Mouse (Mus musculus): ENCODE results near the gene Ifnb1. TPM values are rescaled to one million over a fixed set of nuclear protein-coding genes. Genes with fewer than 3 reads are reported as not detected.
A peak's percentile ranks its signal among the peaks of the same experiment; 100 is the strongest.
"Not testable (repeated sequence)": the region's sequence is repeated elsewhere in the genome, so short reads cannot be mapped to it uniquely, and the experiment has no call there.

The Ifnb1 gene
- not detected in 2 replicates for polyA plus RNA-seq (2014; fragmentation: Nextera tagmentation; extraction: Ambion mirVana)

DNA sequence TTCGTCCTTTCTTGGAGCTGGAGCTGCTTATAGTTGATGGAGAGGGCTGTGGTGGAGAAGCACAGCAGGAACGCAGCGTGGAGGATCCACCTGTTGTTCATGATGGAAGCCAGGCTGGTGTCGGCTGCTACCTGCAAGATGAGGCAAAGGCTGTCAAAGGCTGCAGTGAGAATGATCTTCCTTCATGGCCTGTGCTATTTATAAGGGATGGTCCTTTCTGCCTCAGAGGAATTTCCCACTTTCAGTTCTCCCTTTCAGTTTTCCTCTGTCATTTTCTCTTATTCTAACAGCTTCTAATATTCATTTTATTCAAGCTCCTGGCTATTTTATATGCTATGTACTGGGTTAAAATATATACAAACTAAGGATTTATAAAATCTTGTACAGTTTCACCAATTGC lies at the start of gene Ifnb1:
Ifnb1 (minus strand) TSS at position 101 of the 400 bp plus-strand sequence.
- Histone ChIP-seq H3K9ac (replicated peaks; ENCODE audit: low read length) (no peak within 1 kb of the TSS), H3K4me3 (replicated peaks; ENCODE audit: low read depth, low read length) (no peak within 1 kb of the TSS), H3K4me1 (ENCODE audit: control insufficient read depth, insufficient read depth, low read length) (no peaks in the 10 kb centered on the region), H3K4me2 (ENCODE audit: low read length) (no peak within 1 kb of the TSS), H3K27ac (replicated peaks; ENCODE audit: low read depth, low read length) (no peak within 1 kb of the TSS), H3K9me3 (ENCODE audit: control insufficient read depth, low read length) (no peaks in the 10 kb centered on the region), H3K36me3 (ENCODE audit: control insufficient read depth, insufficient read depth, low read length) (no peaks in the 10 kb centered on the region), H3K27me3 (ENCODE audit: control insufficient read depth, insufficient read depth, low read length) (no peaks in the 10 kb centered on the region)
- ATAC-seq (ENCODE audit: low FRiP score, low TSS enrichment), result no peak
- 93% methylated on average over 4 of the region's 4 CpGs for WGBS
- DNase-seq, result no peak

DNA sequence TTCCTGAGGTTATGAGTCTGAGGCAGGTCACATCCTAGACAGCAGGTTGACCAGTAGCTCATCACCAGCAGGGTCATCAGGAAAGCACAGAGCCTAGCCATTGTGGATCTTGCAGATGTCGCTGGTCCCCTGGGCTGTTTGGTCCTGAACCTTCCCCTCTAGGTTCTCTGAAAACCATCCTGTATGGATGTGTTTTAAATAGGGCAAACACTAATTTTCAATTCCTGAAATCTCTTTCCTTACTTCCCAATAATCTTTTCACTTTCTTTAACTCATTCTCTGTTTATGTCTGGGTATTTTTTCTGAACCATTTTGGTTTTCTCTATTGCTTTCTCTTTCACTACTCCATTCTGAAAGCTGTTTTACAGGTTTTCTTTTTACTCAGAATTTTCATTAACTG lies 49.1 kb upstream of the Ifnb1 start, which contains the start of gene Ifna14:
Ifna14 (minus strand) TSS at position 101 of the 400 bp plus-strand sequence.
- no peak within 1 kb of the TSS for H3K4me2 ChIP-seq (ENCODE audit: low read length)

DNA sequence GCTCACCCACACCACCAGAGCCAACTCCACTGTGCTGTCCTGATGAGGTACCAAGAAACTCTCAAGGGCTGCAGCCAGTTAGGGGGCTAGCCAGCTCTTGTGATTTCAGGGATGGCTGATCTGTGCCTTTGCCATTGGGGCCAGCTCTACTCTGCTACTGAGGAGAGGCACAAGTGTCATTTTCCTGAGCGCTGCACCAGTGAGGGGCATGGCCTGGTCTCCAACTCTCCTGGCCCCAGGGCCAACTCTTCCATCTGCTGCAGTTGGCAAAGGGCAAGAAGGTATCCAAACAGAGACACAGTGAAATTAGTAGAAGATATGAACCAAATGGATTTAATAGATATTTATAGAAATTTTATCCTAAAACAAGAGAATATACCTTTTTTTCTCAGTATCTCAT lies 39.2 kb upstream of the Ifnb1 start:
- 100% methylated on average over 1 of the region's 1 CpGs for WGBS
- ATAC-seq (ENCODE audit: low FRiP score, low TSS enrichment) (no peak), DNase-seq (no peak)
- Histone ChIP-seq H3K4me3 (replicated peaks; ENCODE audit: low read depth, low read length) (no peak overlapping the region), H3K27ac (replicated peaks; ENCODE audit: low read depth, low read length) (no peak overlapping the region), H3K27me3 (ENCODE audit: control insufficient read depth, insufficient read depth, low read length) (no peaks in the 10 kb centered on the region), H3K4me1 (ENCODE audit: control insufficient read depth, insufficient read depth, low read length) (no peaks in the 10 kb centered on the region), H3K36me3 (ENCODE audit: control insufficient read depth, insufficient read depth, low read length) (no peaks in the 10 kb centered on the region), H3K9ac (replicated peaks; ENCODE audit: low read length) (no peak overlapping the region), H3K4me2 (ENCODE audit: low read length) (no peak overlapping the region), H3K9me3 (ENCODE audit: control insufficient read depth, low read length) (no peaks in the 10 kb centered on the region)

More for the DNA sequence above, 49.1 kb upstream of the Ifnb1 start, which contains the start of gene Ifna14:
- H3K4me1 ChIP-seq (ENCODE audit: control insufficient read depth, insufficient read depth, low read length), result no peaks in the 10 kb centered on the region
- H3K36me3 ChIP-seq (ENCODE audit: control insufficient read depth, insufficient read depth, low read length), result no peaks in the 10 kb centered on the region
- no peak within 1 kb of the TSS for H3K4me3 ChIP-seq (replicated peaks; ENCODE audit: low read depth, low read length)
- ATAC-seq (ENCODE audit: low FRiP score, low TSS enrichment) (no peak), DNase-seq (no peak)
- no peaks in the 10 kb centered on the region for H3K27me3 ChIP-seq (ENCODE audit: control insufficient read depth, insufficient read depth, low read length)
- 100% methylated on average over 1 of the region's 1 CpGs for WGBS
- H3K27ac ChIP-seq (replicated peaks; ENCODE audit: low read depth, low read length), result no peak within 1 kb of the TSS
- no peaks in the 10 kb centered on the region for H3K9me3 ChIP-seq (ENCODE audit: control insufficient read depth, low read length)
- H3K9ac ChIP-seq (replicated peaks; ENCODE audit: low read length), result no peak within 1 kb of the TSS

DNA sequence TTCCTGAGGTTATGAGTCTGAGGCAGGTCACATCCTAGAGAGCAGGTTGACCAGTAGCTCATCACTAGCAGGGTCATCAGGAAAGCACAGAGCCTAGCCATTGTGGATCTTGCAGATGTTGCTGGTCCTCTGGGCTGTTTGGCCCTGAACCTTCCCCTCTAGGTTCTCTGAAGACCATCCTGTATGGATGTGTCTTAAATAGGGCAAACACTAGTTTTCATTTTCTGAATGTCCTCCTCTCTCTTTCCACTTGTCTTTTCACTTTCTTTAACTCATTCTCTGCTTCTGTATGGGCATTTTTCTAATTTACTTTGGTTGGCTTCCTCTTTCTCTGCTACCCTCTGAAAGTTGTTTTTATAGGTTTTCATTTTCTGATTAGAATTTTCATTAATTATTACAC lies 35.6 kb upstream of the Ifnb1 start, which contains the start of gene Ifna15:
Ifna15 (minus strand) TSS at position 101 of the 400 bp plus-strand sequence.
- not testable (repeated sequence) for DNase-seq; H3K27ac ChIP-seq (replicated peaks; ENCODE audit: low read depth, low read length); ATAC-seq (ENCODE audit: low FRiP score, low TSS enrichment); H3K4me3 ChIP-seq (replicated peaks; ENCODE audit: low read depth, low read length); H3K36me3 ChIP-seq (ENCODE audit: control insufficient read depth, insufficient read depth, low read length); H3K9me3 ChIP-seq (ENCODE audit: control insufficient read depth, low read length); H3K4me1 ChIP-seq (ENCODE audit: control insufficient read depth, insufficient read depth, low read length); H3K27me3 ChIP-seq (ENCODE audit: control insufficient read depth, insufficient read depth, low read length); H3K4me2 ChIP-seq (ENCODE audit: low read length); H3K9ac ChIP-seq (replicated peaks; ENCODE audit: low read length)

DNA sequence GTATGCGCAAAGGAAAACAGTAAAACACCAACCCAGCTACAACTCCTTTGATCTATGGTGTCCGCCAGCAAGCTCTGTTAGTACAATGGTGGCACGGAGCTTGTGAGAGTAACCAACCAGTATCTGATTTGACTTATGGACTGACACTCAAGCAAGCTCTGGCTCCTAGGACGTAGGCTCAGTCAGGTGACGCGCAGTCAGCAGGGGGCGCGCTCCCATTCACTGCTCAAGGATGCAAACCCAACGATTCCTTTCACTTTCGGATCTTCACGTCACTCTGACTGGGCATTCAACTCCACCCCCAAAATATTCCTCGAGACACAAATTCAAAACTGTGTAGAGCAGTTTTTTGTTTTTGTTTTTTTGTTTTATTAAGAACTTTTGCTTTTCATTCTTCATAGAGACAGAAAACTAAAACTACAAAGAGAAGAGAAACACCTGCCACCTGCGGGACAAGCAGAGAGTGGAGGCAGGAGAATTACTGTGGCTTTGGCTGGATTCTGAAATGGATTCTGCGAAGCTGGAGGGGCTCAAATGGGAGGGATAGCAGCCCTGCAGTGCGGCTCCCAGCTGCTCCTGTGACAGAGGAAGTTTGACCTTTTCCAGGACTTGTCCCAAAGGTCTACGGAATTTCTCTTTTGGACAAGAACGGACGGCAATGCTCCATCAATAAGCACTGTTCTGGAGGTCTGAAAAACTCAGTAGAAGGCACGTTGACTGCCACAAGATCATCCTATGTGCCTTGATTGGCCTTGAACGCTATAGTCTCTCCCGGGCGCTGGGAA lies 27.8 kb upstream of the Ifnb1 start:
- Histone ChIP-seq H3K36me3 (ENCODE audit: control insufficient read depth, insufficient read depth, low read length) (no peaks in the 10 kb centered on the region), H3K4me2 (ENCODE audit: low read length) (peak overlapping the region; percentile 36), H3K27ac (replicated peaks; ENCODE audit: low read depth, low read length) (no peak overlapping the region), H3K9ac (replicated peaks; ENCODE audit: low read length) (no peak overlapping the region), H3K4me3 (replicated peaks; ENCODE audit: low read depth, low read length) (no peak overlapping the region), H3K4me1 (ENCODE audit: control insufficient read depth, insufficient read depth, low read length) (no peaks in the 10 kb centered on the region), H3K9me3 (ENCODE audit: control insufficient read depth, low read length) (no peaks in the 10 kb centered on the region), H3K27me3 (ENCODE audit: control insufficient read depth, insufficient read depth, low read length) (no peaks in the 10 kb centered on the region)
- DNase-seq (peak; percentile 79), ATAC-seq (ENCODE audit: low FRiP score, low TSS enrichment) (no peak)
- WGBS, result 36% methylated on average over 22 of the region's 22 CpGs

DNA sequence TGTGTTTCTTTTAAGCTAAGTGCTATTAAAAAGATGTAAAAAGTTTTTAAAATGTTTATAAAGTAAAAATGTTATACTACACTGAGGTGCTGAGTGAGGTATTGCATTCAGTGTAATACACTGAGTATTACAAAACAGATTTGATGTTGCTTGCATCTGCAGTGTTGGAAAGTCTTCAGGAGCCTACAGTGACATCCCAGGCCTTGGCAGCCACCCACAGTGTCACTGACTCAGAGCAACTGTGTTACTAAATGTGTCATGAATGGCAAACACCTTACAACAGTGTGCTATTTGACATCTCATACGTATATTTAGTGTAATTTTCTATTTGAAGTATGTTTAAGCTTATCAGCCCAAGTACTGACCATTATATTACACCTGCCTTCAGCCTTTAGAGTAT lies 25.4 kb upstream of the Ifnb1 start:
- Histone ChIP-seq H3K9me3 (ENCODE audit: control insufficient read depth, low read length) (no peaks in the 10 kb centered on the region), H3K27me3 (ENCODE audit: control insufficient read depth, insufficient read depth, low read length) (no peaks in the 10 kb centered on the region), H3K9ac (replicated peaks; ENCODE audit: low read length) (no peak overlapping the region), H3K4me3 (replicated peaks; ENCODE audit: low read depth, low read length) (no peak overlapping the region), H3K4me1 (ENCODE audit: control insufficient read depth, insufficient read depth, low read length) (no peaks in the 10 kb centered on the region), H3K4me2 (ENCODE audit: low read length) (no peak overlapping the region), H3K36me3 (ENCODE audit: control insufficient read depth, insufficient read depth, low read length) (no peaks in the 10 kb centered on the region), H3K27ac (replicated peaks; ENCODE audit: low read depth, low read length) (no peak overlapping the region)
- no peak for ATAC-seq (ENCODE audit: low FRiP score, low TSS enrichment)
- DNase-seq, result no peak
- 88% methylated on average over 1 of the region's 1 CpGs for WGBS

DNA sequence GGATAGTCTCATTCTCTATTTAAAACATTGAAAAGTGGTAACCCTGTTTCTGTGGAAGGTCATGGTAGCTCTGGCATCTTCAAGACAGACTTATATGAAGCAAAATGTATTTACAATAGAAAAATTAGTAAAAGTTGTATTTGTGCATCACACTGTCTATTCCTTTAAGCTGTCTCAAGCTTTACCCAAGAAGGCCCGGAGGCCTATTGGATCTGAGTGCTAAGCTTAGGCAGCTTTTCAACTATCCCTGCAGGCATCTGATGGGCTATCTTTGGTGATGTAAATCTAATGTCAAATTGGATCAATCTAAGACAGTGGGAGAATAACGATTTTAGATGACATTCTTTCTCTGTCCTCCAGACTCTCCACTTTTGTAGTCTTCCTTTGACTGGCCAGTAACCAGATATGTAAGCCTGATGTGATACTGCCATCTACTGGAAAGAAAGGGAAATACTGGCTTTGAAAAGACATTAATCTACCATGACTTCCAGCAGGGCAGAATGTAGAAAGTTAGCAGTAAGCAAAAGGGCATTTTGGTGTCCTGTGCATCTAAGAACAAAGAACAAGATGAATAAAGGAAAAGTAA lies 21.2 kb upstream of the Ifnb1 start:
- no peaks in the 10 kb centered on the region for H3K9me3 ChIP-seq (ENCODE audit: control insufficient read depth, low read length)
- DNase-seq (peak; percentile 90), ATAC-seq (ENCODE audit: low FRiP score, low TSS enrichment) (peak; percentile 72)
- H3K9ac ChIP-seq (replicated peaks; ENCODE audit: low read length), result no peak overlapping the region
- H3K27ac ChIP-seq (replicated peaks; ENCODE audit: low read depth, low read length), result no peak overlapping the region
- no peaks in the 10 kb centered on the region for H3K27me3 ChIP-seq (ENCODE audit: control insufficient read depth, insufficient read depth, low read length)
- no peaks in the 10 kb centered on the region for H3K4me1 ChIP-seq (ENCODE audit: control insufficient read depth, insufficient read depth, low read length)
- WGBS, result 27% methylated on average over 2 of the region's 2 CpGs
- no peaks in the 10 kb centered on the region for H3K36me3 ChIP-seq (ENCODE audit: control insufficient read depth, insufficient read depth, low read length)
- no peak overlapping the region for H3K4me2 ChIP-seq (ENCODE audit: low read length)
- no peak overlapping the region for H3K4me3 ChIP-seq (replicated peaks; ENCODE audit: low read depth, low read length)

DNA sequence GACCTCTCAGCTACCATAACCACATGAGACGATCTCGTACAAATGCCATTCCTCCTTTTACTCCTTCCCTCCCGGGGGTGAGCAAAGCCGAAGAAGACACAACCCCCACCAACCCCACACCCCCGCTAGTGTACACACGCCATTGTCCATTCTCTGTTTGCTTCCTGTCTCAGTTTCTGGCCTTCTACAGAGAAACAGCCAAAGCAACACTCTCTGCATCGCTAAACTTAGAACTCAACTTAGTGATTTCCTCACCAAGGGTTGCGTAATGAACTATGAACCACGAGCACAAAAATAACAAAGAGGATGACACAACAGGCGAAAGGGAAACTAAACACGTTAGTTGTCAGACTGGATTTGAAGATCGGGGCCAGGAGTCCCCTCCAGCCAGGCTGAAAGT lies 14.8 kb upstream of the Ifnb1 start:
- no peak overlapping the region for H3K4me3 ChIP-seq (replicated peaks; ENCODE audit: low read depth, low read length)
- H3K27ac ChIP-seq (replicated peaks; ENCODE audit: low read depth, low read length), result no peak overlapping the region
- ATAC-seq (ENCODE audit: low FRiP score, low TSS enrichment) (no peak), DNase-seq (no peak)
- no peaks in the 10 kb centered on the region for H3K4me1 ChIP-seq (ENCODE audit: control insufficient read depth, insufficient read depth, low read length)
- H3K36me3 ChIP-seq (ENCODE audit: control insufficient read depth, insufficient read depth, low read length), result no peaks in the 10 kb centered on the region
- no peak overlapping the region for H3K4me2 ChIP-seq (ENCODE audit: low read length)
- no peak overlapping the region for H3K9ac ChIP-seq (replicated peaks; ENCODE audit: low read length)
- H3K27me3 ChIP-seq (ENCODE audit: control insufficient read depth, insufficient read depth, low read length), result no peaks in the 10 kb centered on the region
- no peaks in the 10 kb centered on the region for H3K9me3 ChIP-seq (ENCODE audit: control insufficient read depth, low read length)
- 81% methylated on average over 12 of the region's 12 CpGs for WGBS

DNA sequence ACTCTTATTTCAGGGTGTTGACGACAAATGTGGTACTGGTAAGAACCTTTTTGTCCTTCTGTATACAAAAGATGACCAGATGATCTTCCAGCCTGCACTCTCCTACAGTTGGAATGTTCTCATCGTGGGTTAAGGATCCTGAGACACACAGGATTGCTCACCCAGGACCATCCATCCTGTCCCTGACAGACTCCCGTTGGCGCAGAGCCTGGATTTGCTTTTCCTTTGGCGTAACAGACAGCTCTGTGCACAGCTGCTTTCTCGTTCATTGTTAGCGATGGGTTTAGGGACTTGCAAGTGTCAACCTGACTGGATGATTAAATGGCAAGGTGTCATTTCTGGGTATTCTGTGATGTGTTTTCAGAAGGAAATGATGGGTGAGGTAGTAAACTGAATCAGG lies 14.1 kb upstream of the Ifnb1 start:
- Histone ChIP-seq H3K4me1 (ENCODE audit: control insufficient read depth, insufficient read depth, low read length) (no peaks in the 10 kb centered on the region), H3K27me3 (ENCODE audit: control insufficient read depth, insufficient read depth, low read length) (no peaks in the 10 kb centered on the region), H3K27ac (replicated peaks; ENCODE audit: low read depth, low read length) (no peak overlapping the region), H3K9me3 (ENCODE audit: control insufficient read depth, low read length) (no peaks in the 10 kb centered on the region), H3K36me3 (ENCODE audit: control insufficient read depth, insufficient read depth, low read length) (no peaks in the 10 kb centered on the region), H3K4me3 (replicated peaks; ENCODE audit: low read depth, low read length) (no peak overlapping the region), H3K4me2 (ENCODE audit: low read length) (no peak overlapping the region), H3K9ac (replicated peaks; ENCODE audit: low read length) (no peak overlapping the region)
- ATAC-seq (ENCODE audit: low FRiP score, low TSS enrichment), result no peak
- peak; percentile 14 for DNase-seq
- WGBS, result 78% methylated on average over 7 of the region's 7 CpGs

Data from midbrain, embryonic 14.5 days (tissue).